Mouse (Mus musculus) spleen, postnatal 36 days (tissue): ENCODE data around the gene Rtl1.

ENCODE experiments used
- DNase-seq, 2 experiments: peaks; one replicate each; pipeline ENCODE4 v3.0.0; 2022; ENCODE audit warnings: low spot score in 2 of 2, mixed read lengths in 1 of 2

Rtl1 gene

GRCm38 (mm10) chr12:109572259-109572658, 27.9 kb downstream of the Rtl1 start:
- DNase-seq: no peak

GRCm38 (mm10) chr12:109560111-109560695, 39.9 kb downstream of the Rtl1 start:
- DNase-seq: no peak

GRCm38 (mm10) chr12:109558891-109559487, 41.1 kb downstream of the Rtl1 start:
- no peak for DNase-seq

- no peak for DNase-seq
Measured at GRCm38 (mm10) chr12:109558226-109558824, 41.8 kb downstream of the Rtl1 start.

- no peak for DNase-seq
Measured at GRCm38 (mm10) chr12:109555837-109556409, 44.2 kb downstream of the Rtl1 start.

- no peak for DNase-seq
Measured at GRCm38 (mm10) chr12:109553568-109553967, 46.6 kb downstream of the Rtl1 start.

- no peak for DNase-seq
Measured at GRCm38 (mm10) chr12:109552754-109553525, 47.2 kb downstream of the Rtl1 start.

- no peak for DNase-seq
Measured at GRCm38 (mm10) chr12:109551771-109552170, 48.4 kb downstream of the Rtl1 start.

- no peak for DNase-seq
Measured at GRCm38 (mm10) chr12:109547085-109547484, 53.0 kb downstream of the Rtl1 start.

- no peak for DNase-seq
Measured at GRCm38 (mm10) chr12:109545875-109546732, 54.0 kb downstream of the Rtl1 start.

- no peak for DNase-seq
Measured at GRCm38 (mm10) chr12:109543281-109543923, 56.7 kb downstream of the Rtl1 start.

- peak; percentile 24 to 28 for DNase-seq
Measured at GRCm38 (mm10) chr12:109542635-109543249, 57.4 kb downstream of the Rtl1 start.

GRCm38 (mm10) chr12:109542011-109542410, 58.1 kb downstream of the Rtl1 start:
- no peak for DNase-seq

GRCm38 (mm10) chr12:109541540-109541899, 58.6 kb downstream of the Rtl1 start:
- no peak for DNase-seq

- no peak for DNase-seq
Measured at GRCm38 (mm10) chr12:109540739-109541539, 59.2 kb downstream of the Rtl1 start.

- DNase-seq: no peak
Measured at GRCm38 (mm10) chr12:109539950-109540349, 60.2 kb downstream of the Rtl1 start.
